Mouse (Mus musculus): Measurements from ENCODE around the gene Vmn1r71.
"Not testable (repeated sequence)": the region's sequence is repeated elsewhere in the genome, so short reads cannot be mapped to it uniquely, and the experiment has no call there.

Gene Vmn1r71

GRCm38 (mm10) chr7:10754264-10754663 lies at the start of gene Vmn1r71:
Gene Vmn1r71, minus strand, starts transcription at chr7:10754364.
- no peak for DNase-seq

- DNase-seq = not testable (repeated sequence)
Measured at GRCm38 (mm10) chr7:10757551-10757950, 3.4 kb upstream of the Vmn1r71 start.
